Mouse (Mus musculus) liver, embryonic 14.5 days (tissue): ENCODE results near the gene Camk1g.

Experiments used
- CTCF ChIP-seq: IDR thresholded peaks from 2 replicates; pipeline ENCODE4 v1.5.1; 2016; ENCODE audit warnings: antibody characterized with exemption, low read depth, control low read depth
- EP300 ChIP-seq: IDR thresholded peaks from 2 replicates; pipeline ENCODE4 v1.6.1; 2016; ENCODE audit warnings: antibody characterized with exemption, low read depth

DNA sequence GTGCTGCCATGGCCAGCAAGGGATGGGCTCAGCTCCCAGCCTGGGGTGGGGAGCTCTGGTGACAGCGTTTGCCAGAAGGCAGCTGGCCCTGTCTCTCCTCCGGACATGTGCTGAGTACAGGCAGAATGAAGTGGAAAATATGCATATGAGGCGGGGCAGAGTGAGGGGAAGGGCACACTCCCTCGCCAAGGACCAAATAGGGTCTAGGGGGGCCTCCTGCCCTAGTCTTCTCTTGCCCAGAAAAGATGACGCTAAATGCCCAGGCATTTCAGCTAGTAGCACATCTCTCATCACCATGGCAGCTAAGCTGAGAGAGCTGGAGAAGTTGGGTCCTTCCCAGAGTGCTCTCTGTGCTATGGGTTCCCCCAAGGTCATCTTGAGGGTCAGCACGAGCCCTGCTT lies 52.9 kb downstream of the Camk1g start:
- TF ChIP-seq CTCF (no peak), EP300 (no peak)
